Mouse (Mus musculus): Measurements from ENCODE around the gene AI854703. TPM values are rescaled to one million over a fixed set of nuclear protein-coding genes. Genes with fewer than 3 reads are reported as not detected.
"Not testable (repeated sequence)": the region's sequence is repeated elsewhere in the genome, so short reads cannot be mapped to it uniquely, and the experiment has no call there.

Gene AI854703
- polyA plus RNA-seq, 1 experiment from 2014 or later: 0.50 TPM

DNA sequence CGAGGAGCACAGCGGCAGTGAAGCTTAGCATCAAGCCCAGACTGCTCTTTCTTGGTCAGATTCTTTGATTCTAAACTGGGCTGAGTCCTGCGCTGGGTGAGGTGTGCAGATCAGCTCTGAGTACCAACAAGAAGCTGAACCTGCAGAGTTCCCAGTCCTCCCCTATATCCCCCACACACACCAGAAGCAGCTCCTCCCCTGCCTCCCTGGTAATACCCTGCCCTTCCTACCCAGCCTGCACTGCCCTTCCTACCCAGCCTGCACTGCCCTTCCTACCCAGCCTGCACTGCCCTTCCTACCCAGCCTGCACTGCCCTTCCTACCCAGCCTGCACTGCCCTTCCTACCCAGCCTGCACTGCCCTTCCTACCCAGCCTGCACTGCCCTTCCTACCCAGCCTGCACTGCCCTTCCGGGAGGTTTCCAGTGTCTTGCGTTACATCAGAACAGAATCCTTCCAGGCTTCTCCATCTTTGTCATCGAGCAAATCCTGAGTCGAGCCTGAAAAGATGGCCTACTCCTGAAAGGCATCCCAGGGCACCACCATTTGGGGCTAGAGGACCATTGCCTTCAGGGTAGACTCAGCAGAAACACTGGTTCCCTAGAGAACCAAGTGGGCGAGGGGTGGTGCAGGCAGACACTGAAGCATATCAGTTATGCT lies 4.2 kb upstream of the AI854703 start:
- H3K9me3 ChIP-seq (replicated peaks); H3K27ac ChIP-seq; H3K4me3 ChIP-seq; H3K4me1 ChIP-seq; H3K9ac ChIP-seq; H3K4me2 ChIP-seq; ATAC-seq: not testable (repeated sequence)
- WGBS (ENCODE audit: insufficient replicate concordance): 71% methylated on average over 8 of the region's 8 CpGs
- H3K27me3 ChIP-seq (replicated peaks): peaks cover 22% of the 10 kb centered on the region
- peaks cover 22% of the 10 kb centered on the region for H3K36me3 ChIP-seq

GRCm38 (mm10) chr6:48623460-48623859 lies 3.1 kb upstream of the AI854703 start:
- H3K9me3 ChIP-seq (replicated peaks): no peaks in the 10 kb centered on the region
- peaks cover 22% of the 10 kb centered on the region for H3K36me3 ChIP-seq
- H3K27me3 ChIP-seq (replicated peaks): peaks cover 33% of the 10 kb centered on the region
- WGBS (ENCODE audit: insufficient replicate concordance): 42% methylated on average over 1 of the region's 1 CpGs
- no peak overlapping the region for H3K4me2 ChIP-seq
- H3K9ac ChIP-seq: no peak overlapping the region
- no peak overlapping the region for H3K27ac ChIP-seq
- no peak for ATAC-seq
- H3K4me1 ChIP-seq: no peaks in the 10 kb centered on the region
- no peak overlapping the region for H3K4me3 ChIP-seq

DNA sequence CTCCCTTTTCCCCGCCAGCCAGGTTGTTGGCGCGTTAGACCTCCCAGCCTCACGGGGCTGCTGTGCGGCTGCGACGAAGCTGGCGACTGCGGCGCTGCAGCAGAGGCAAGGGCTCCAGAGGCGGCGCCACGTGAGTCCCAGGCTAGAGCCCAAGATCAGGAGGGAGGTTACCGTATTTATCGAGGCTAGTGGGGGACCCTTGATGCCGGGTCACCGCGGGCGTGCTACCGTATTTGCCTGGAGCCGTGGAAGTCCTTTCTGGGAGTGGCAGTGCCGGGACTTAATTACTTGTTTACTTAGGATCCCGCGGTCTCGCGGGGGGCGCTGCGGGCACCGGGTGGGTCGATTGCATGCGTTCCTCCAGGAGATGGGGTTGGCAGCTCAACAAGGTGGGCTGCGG lies 420 bp downstream of the AI854703 start:
- peak overlapping the region; percentile 64 for H3K4me2 ChIP-seq
- H3K9me3 ChIP-seq (replicated peaks): no peaks in the 10 kb centered on the region
- peaks cover 9% of the 10 kb centered on the region for H3K4me1 ChIP-seq
- H3K27me3 ChIP-seq (replicated peaks): peaks cover 67% of the 10 kb centered on the region
- 2% methylated on average over 32 of the region's 32 CpGs for WGBS (ENCODE audit: insufficient replicate concordance)
- ATAC-seq: no peak
- no peaks in the 10 kb centered on the region for H3K36me3 ChIP-seq
- H3K27ac ChIP-seq: no peak overlapping the region
- peak overlapping the region; percentile 39 for H3K4me3 ChIP-seq
- peak overlapping the region; percentile 44; the same call in 1 of the 2 replicates for H3K9ac ChIP-seq

- Histone ChIP-seq H3K9ac (0 out of 2 replicates have a peak overlapping the region, but pooled peaks have one; percentile 44), H3K4me2 (peak overlapping the region; percentile 64), H3K4me3 (peak overlapping the region; percentile 39), H3K9me3 (replicated peaks) (no peaks in the 10 kb centered on the region), H3K4me1 (peaks cover 9% of the 10 kb centered on the region), H3K27me3 (replicated peaks) (peaks cover 67% of the 10 kb centered on the region), H3K36me3 (no peaks in the 10 kb centered on the region), H3K27ac (no peak overlapping the region)
- 9% methylated on average over 7 of the region's 7 CpGs for WGBS (ENCODE audit: insufficient replicate concordance)
- no peak for ATAC-seq
Observed at GRCm38 (mm10) chr6:48627511-48627924, 954 bp downstream of the AI854703 start.

GRCm38 (mm10) chr6:48628377-48628776 lies 1.8 kb downstream of the AI854703 start:
- Histone ChIP-seq H3K4me2 (no peak overlapping the region), H3K36me3 (no peaks in the 10 kb centered on the region), H3K27me3 (replicated peaks) (peaks cover 67% of the 10 kb centered on the region), H3K4me3 (no peak overlapping the region), H3K9ac (no peak overlapping the region), H3K9me3 (replicated peaks) (no peaks in the 10 kb centered on the region), H3K27ac (no peak overlapping the region), H3K4me1 (peaks cover 9% of the 10 kb centered on the region)
- no peak for ATAC-seq
- 55% methylated on average over 3 of the region's 3 CpGs for WGBS (ENCODE audit: insufficient replicate concordance)

GRCm38 (mm10) chr6:48628808-48629660 lies 2.5 kb downstream of the AI854703 start:
- WGBS (ENCODE audit: insufficient replicate concordance): 9% methylated on average over 54 of the region's 54 CpGs
- H3K36me3 ChIP-seq: no peaks in the 10 kb centered on the region
- H3K9me3 ChIP-seq (replicated peaks): no peaks in the 10 kb centered on the region
- no peak for ATAC-seq
- H3K4me1 ChIP-seq: peaks cover 9% of the 10 kb centered on the region
- H3K27ac ChIP-seq: no peak overlapping the region
- H3K27me3 ChIP-seq (replicated peaks): peaks cover 67% of the 10 kb centered on the region
- peak overlapping the region; percentile 42 for H3K4me3 ChIP-seq
- peak overlapping the region; percentile 39; the same call in 1 of the 2 replicates for H3K9ac ChIP-seq
- H3K4me2 ChIP-seq: peak overlapping the region; percentile 72

- 28% methylated on average over 13 of the region's 13 CpGs for WGBS (ENCODE audit: insufficient replicate concordance)
- ATAC-seq: no peak
- Histone ChIP-seq H3K4me3 (peak overlapping the region; percentile 42), H3K9me3 (replicated peaks) (no peaks in the 10 kb centered on the region), H3K4me2 (peak overlapping the region; percentile 72), H3K9ac (peak overlapping the region; percentile 39; the same call in 1 of the 2 replicates), H3K27ac (no peak overlapping the region), H3K27me3 (replicated peaks) (peaks cover 67% of the 10 kb centered on the region), H3K36me3 (no peaks in the 10 kb centered on the region), H3K4me1 (peaks cover 9% of the 10 kb centered on the region)
Observed at GRCm38 (mm10) chr6:48629661-48630034, 3.1 kb downstream of the AI854703 start.

DNA sequence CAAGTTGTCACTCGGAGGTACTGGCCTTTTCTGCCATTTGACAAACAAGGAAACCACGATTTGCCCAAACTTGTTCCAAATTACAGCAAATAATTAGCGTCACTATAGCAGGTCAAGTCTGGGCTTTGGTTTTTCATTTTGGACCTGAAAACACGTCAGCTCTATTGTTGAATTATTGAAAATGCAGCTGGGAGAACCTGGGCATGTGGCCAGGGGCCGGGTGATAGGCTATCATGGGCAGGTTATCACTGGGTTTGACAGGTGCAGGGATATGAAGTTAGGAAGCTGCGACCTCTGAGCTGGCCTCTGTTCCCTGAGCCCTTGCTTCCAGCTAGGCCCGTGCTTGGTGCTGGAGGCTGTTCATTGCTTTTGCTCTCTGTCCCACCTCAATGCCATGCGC lies 4.3 kb downstream of the AI854703 start:
- Histone ChIP-seq H3K27me3 (replicated peaks) (peaks cover 60% of the 10 kb centered on the region), H3K9ac (no peak overlapping the region), H3K36me3 (no peaks in the 10 kb centered on the region), H3K9me3 (replicated peaks) (no peaks in the 10 kb centered on the region), H3K4me2 (no peak overlapping the region), H3K4me3 (no peak overlapping the region), H3K4me1 (peaks cover 9% of the 10 kb centered on the region), H3K27ac (no peak overlapping the region)
- no peak for ATAC-seq
- 71% methylated on average over 8 of the region's 8 CpGs for WGBS (ENCODE audit: insufficient replicate concordance)

GRCm38 (mm10) chr6:48635105-48635504 lies 8.5 kb downstream of the AI854703 start:
- ATAC-seq: peak; percentile 63; the same call in 1 of the 2 replicates
- Histone ChIP-seq H3K4me1 (no peaks in the 10 kb centered on the region), H3K4me2 (no peak overlapping the region), H3K36me3 (no peaks in the 10 kb centered on the region), H3K27me3 (replicated peaks) (peaks cover 17% of the 10 kb centered on the region), H3K9ac (no peak overlapping the region), H3K27ac (no peak overlapping the region), H3K9me3 (replicated peaks) (no peaks in the 10 kb centered on the region), H3K4me3 (no peak overlapping the region)
- 30% methylated on average over 2 of the region's 2 CpGs for WGBS (ENCODE audit: insufficient replicate concordance)

- Histone ChIP-seq H3K4me2 (no peak overlapping the region), H3K27me3 (replicated peaks) (peaks cover 5% of the 10 kb centered on the region), H3K9me3 (replicated peaks) (no peaks in the 10 kb centered on the region), H3K9ac (no peak overlapping the region), H3K36me3 (no peaks in the 10 kb centered on the region), H3K4me1 (no peaks in the 10 kb centered on the region), H3K27ac (no peak overlapping the region), H3K4me3 (no peak overlapping the region)
- no peak for ATAC-seq
- WGBS (ENCODE audit: insufficient replicate concordance): 66% methylated on average over 6 of the region's 6 CpGs
Observed at GRCm38 (mm10) chr6:48636515-48636914, 10.0 kb downstream of the AI854703 start.

- Histone ChIP-seq H3K9me3 (replicated peaks) (no peaks in the 10 kb centered on the region), H3K9ac (no peak overlapping the region), H3K36me3 (no peaks in the 10 kb centered on the region), H3K27ac (no peak overlapping the region), H3K4me1 (no peaks in the 10 kb centered on the region), H3K4me2 (no peak overlapping the region), H3K4me3 (no peak overlapping the region), H3K27me3 (replicated peaks) (no peaks in the 10 kb centered on the region)
- 62% methylated on average over 6 of the region's 6 CpGs for WGBS (ENCODE audit: insufficient replicate concordance)
- ATAC-seq: no peak
Observed at GRCm38 (mm10) chr6:48637811-48638500, 11.4 kb downstream of the AI854703 start.

- H3K27ac ChIP-seq: no peak overlapping the region
- ATAC-seq: no peak
- 53% methylated on average over 2 of the region's 2 CpGs for WGBS (ENCODE audit: insufficient replicate concordance)
Observed at GRCm38 (mm10) chr6:48638553-48638952, 12.0 kb downstream of the AI854703 start.

More at GRCm38 (mm10) chr6:48638553-48638952, 12.0 kb downstream of the AI854703 start:
- Histone ChIP-seq H3K4me1 (no peaks in the 10 kb centered on the region), H3K4me3 (no peak overlapping the region), H3K4me2 (no peak overlapping the region), H3K36me3 (no peaks in the 10 kb centered on the region), H3K9ac (no peak overlapping the region), H3K27me3 (replicated peaks) (no peaks in the 10 kb centered on the region), H3K9me3 (replicated peaks) (no peaks in the 10 kb centered on the region)
